Mouse (Mus musculus) stomach, embryonic 16.5 days (tissue): ENCODE measurements around the gene Gba. TPM values are rescaled to one million over a fixed set of nuclear protein-coding genes. Genes with fewer than 3 reads are reported as not detected.

Experiments
- ATAC-seq: fragments of 200-750 bp; cut with Nextera tagmentation; 2 replicates; pipeline ENCODE4 v1.8.0; 2017; ENCODE audit warnings: moderate number of reproducible peaks, moderate TSS enrichment; ENCODE audit not compliant: insufficient read depth, low FRiP score
- H3K27ac ChIP-seq: fragments of 300-500 bp; sonication (generic); 2 replicates; pipeline ENCODE4 v1.5.1; 2014; ENCODE audit warnings: low read length
- H3K27me3 ChIP-seq: fragments of 300-500 bp; sonication (generic); 2 replicates; pipeline ENCODE4 v1.6.1; 2014; ENCODE audit warnings: low read length, control low read depth, mixed read lengths; ENCODE audit not compliant: control insufficient read depth, insufficient read depth
- H3K36me3 ChIP-seq: fragments of 300-500 bp; sonication (generic); 2 replicates; pipeline ENCODE4 v1.6.1; 2014; ENCODE audit warnings: low read length; ENCODE audit not compliant: control insufficient read depth, insufficient read depth
- H3K4me1 ChIP-seq: fragments of 300-500 bp; sonication (generic); 2 replicates; pipeline ENCODE4 v1.6.1; 2014; ENCODE audit warnings: low read length, control low read depth, mixed read lengths; ENCODE audit not compliant: control insufficient read depth, insufficient read depth
- H3K4me2 ChIP-seq: fragments of 300-500 bp; sonication (generic); 2 replicates; pipeline ENCODE4 v1.6.1; 2014; ENCODE audit warnings: low read depth, low read length, mixed read lengths
- H3K4me3 ChIP-seq: fragments of 300-500 bp; sonication (generic); replicated peaks from 2 replicates; pipeline ENCODE4 v1.5.1; 2014; ENCODE audit warnings: mild to moderate bottlenecking, low read length
- H3K9ac ChIP-seq: fragments of 300-500 bp; sonication (generic); 2 replicates; pipeline ENCODE4 v1.6.1; 2014; ENCODE audit warnings: low read length
- H3K9me3 ChIP-seq: fragments of 300-500 bp; sonication (generic); replicated peaks from 2 replicates; pipeline ENCODE4 v1.6.1; 2016; ENCODE audit warnings: low read length, control low read depth; ENCODE audit not compliant: control insufficient read depth
- WGBS: fragments of 180-500 bp; shearing (Covaris S2); extraction: QIAGEN DNeasy Blood & Tissue Kit; methylation state at CpG from one replicate; pipeline ENCODE4 v1.1.7; 2014; 5-methylcytosine and 5-hydroxymethylcytosine counted together
- polyA plus RNA-seq: library from polyadenylated mRNA; unstranded; fragments of >200 nt; fragmentation: Nextera tagmentation; extraction: Ambion mirVana; gene quantifications from 2 replicates; pipeline ENCODE4 v1.2.1, GENCODE M21; 2015

The Gba gene
- polyA plus RNA-seq, 1 experiment from 2014 or later: 55.4 TPM

- under 1% methylated on average over 20 of the region's 20 CpGs for WGBS
- Histone ChIP-seq H3K9me3 (no peaks in the 10 kb centered on the region), H3K27ac (peak overlapping the region; percentile 83), H3K36me3 (no peaks in the 10 kb centered on the region), H3K4me2 (peak overlapping the region; percentile 85), H3K27me3 (no peaks in the 10 kb centered on the region; the same call in 1 of the 2 replicates), H3K9ac (peak overlapping the region; percentile 69), H3K4me1 (peaks cover 31% of the 10 kb centered on the region), H3K4me3 (peak overlapping the region; percentile 52)
- ATAC-seq: peak; percentile 46; the same call in 1 of the 2 replicates
Observed at GRCm38 (mm10) chr3:89228180-89228549, 25.4 kb downstream of the Gba start.

DNA sequence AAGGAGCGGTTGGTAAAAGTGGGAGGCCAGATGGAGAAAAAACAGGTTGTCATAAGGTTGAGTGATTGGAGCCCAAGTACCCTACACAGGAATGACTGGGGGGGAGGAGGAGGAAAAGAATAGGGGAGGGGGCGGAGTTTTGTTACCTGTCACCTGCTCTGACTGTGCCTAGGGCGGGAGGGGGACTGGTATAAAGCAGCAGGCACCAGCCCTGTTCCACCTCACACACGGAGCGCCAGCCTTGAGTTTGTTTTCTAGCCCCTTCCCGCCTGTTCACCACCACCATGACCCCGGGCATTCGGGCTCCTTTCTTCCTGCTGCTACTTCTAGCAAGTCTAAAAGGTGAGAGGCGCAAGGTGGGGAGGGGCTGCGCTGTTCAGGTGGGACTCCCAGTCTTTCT is 26.1 kb downstream of the Gba start, which contains the start of gene Muc1:
Gene Muc1 (plus strand): TSS at position 222 of the 400 bp plus-strand sequence.
- 25% methylated on average over 10 of the region's 10 CpGs for WGBS
- H3K27ac ChIP-seq: peak within 1 kb of the TSS; percentile 83
- peaks cover 36% of the 10 kb centered on the region for H3K4me1 ChIP-seq

DNA sequence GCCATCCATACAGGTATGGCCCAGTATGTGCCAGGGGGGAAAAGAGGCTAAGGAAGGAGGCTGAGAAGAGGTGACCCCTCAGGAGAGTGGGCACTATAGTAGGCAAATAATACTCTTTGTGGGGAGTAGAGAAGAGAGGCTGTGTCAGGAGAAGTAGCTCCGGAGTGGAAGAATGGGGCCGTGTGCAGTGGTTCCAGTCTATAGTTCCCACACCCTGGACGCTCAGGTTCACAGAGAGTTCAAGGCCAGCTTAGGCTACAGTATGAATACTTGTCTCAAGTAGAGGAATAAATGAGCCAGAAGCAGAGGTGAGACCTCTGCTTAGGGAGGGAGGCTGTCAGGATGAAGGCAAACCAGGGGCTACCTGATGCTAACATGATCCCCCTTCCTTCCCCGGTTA is 26.5 kb downstream of the Gba start:
- Histone ChIP-seq H3K9ac (peak overlapping the region; percentile 69), H3K36me3 (no peaks in the 10 kb centered on the region), H3K27me3 (no peaks in the 10 kb centered on the region; the same call in 1 of the 2 replicates), H3K27ac (peak overlapping the region; percentile 83), H3K9me3 (no peaks in the 10 kb centered on the region), H3K4me2 (peak overlapping the region; percentile 85), H3K4me3 (peak overlapping the region; percentile 52), H3K4me1 (peaks cover 40% of the 10 kb centered on the region)
- 36% methylated on average over 4 of the region's 4 CpGs for WGBS
- ATAC-seq: no peak

More for the DNA sequence above, 26.1 kb downstream of the Gba start, which contains the start of gene Muc1:
- Histone ChIP-seq H3K9me3 (no peaks in the 10 kb centered on the region), H3K4me2 (peak within 1 kb of the TSS; percentile 85), H3K9ac (peak within 1 kb of the TSS; percentile 69), H3K36me3 (no peaks in the 10 kb centered on the region), H3K27me3 (no peaks in the 10 kb centered on the region; the same call in 1 of the 2 replicates), H3K4me3 (peak within 1 kb of the TSS; percentile 52)
- ATAC-seq: peak; percentile 52

- Histone ChIP-seq H3K4me1 (peaks cover 42% of the 10 kb centered on the region), H3K36me3 (no peaks in the 10 kb centered on the region), H3K4me2 (peak overlapping the region; percentile 85), H3K9ac (peak overlapping the region; percentile 20; the same call in 1 of the 2 replicates), H3K4me3 (peak overlapping the region; percentile 52), H3K9me3 (no peaks in the 10 kb centered on the region), H3K27me3 (no peaks in the 10 kb centered on the region; the same call in 1 of the 2 replicates), H3K27ac (no peak overlapping the region)
- ATAC-seq: no peak
- WGBS: 70% methylated on average over 2 of the region's 2 CpGs
Observed at GRCm38 (mm10) chr3:89230561-89230960, 27.8 kb downstream of the Gba start.

- ATAC-seq: no peak
- peaks cover 35% of the 10 kb centered on the region for H3K4me1 ChIP-seq
- no peaks in the 10 kb centered on the region for H3K36me3 ChIP-seq
- H3K4me3 ChIP-seq: peak overlapping the region; percentile 52
- peak overlapping the region; percentile 77 for H3K27ac ChIP-seq
- WGBS: 53% methylated on average over 7 of the region's 7 CpGs
- H3K9ac ChIP-seq: peak overlapping the region; percentile 24
- H3K4me2 ChIP-seq: peak overlapping the region; percentile 85
- H3K27me3 ChIP-seq: no peaks in the 10 kb centered on the region
- H3K9me3 ChIP-seq: no peaks in the 10 kb centered on the region
Observed at GRCm38 (mm10) chr3:89231345-89231744, 28.6 kb downstream of the Gba start.

DNA sequence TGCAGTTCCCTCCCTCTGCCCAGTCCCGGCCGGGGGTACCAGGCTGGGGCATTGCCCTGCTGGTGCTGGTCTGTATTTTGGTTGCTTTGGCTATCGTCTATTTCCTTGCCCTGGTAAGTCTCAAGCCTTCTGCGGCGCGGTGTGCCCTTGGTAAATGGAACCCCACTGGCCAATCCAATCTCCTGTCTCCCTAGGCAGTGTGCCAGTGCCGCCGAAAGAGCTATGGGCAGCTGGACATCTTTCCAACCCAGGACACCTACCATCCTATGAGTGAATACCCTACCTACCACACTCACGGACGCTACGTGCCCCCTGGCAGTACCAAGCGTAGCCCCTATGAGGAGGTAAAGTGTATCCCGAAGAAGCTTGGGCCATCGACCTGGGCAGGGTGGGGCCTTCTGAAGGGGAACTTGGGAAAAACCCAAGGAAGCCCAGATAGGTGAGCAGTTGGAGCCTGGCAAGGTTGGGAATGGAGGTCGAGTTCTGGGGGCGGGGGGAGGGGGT is 29.1 kb downstream of the Gba start:
- WGBS: 68% methylated on average over 16 of the region's 16 CpGs
- Histone ChIP-seq H3K4me2 (peak overlapping the region; percentile 85), H3K27ac (peak overlapping the region; percentile 77), H3K4me3 (peak overlapping the region; percentile 52), H3K9ac (peak overlapping the region; percentile 24), H3K27me3 (no peaks in the 10 kb centered on the region), H3K4me1 (peaks cover 30% of the 10 kb centered on the region), H3K36me3 (no peaks in the 10 kb centered on the region), H3K9me3 (no peaks in the 10 kb centered on the region)
- ATAC-seq: no peak

- no peaks in the 10 kb centered on the region for H3K9me3 ChIP-seq
Observed at GRCm38 (mm10) chr3:89232614-89233013, 29.9 kb downstream of the Gba start.

DNA sequence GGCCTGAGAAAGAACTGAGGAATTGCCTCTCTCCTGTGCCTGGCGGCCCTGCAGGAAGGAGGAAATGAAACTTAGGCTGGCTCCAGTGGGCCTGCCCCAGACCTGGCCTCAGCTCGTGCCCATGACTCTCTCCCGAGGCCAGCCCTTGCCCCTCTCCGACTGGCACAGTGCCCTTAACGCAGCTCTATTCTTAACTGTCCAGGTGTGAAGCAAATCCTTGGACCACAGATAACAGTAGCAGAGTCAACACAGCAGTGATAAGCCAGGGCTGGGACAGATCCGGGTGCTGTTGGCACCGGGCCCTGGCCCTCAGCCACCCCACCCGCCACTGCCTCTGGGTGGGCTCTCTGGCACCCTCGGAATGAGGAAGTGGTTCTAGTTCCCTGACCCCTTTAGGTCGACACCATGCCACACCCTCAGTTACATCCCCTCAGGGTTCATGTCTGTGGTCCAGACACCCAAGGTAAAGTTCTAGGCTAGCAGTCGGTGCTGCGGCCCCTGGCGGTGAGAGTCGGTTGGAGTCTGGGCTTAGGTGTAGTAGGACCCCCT is 30.9 kb downstream of the Gba start:
- Histone ChIP-seq H3K36me3 (no peaks in the 10 kb centered on the region), H3K27me3 (no peaks in the 10 kb centered on the region), H3K27ac (peak overlapping the region; percentile 77), H3K9me3 (no peaks in the 10 kb centered on the region), H3K9ac (peak overlapping the region; percentile 56; the same call in 1 of the 2 replicates), H3K4me2 (peak overlapping the region; percentile 35), H3K4me3 (no peak overlapping the region), H3K4me1 (peaks cover 17% of the 10 kb centered on the region)
- WGBS: 48% methylated on average over 14 of the region's 14 CpGs
- peak; percentile 83 for ATAC-seq

More at GRCm38 (mm10) chr3:89232614-89233013, 29.9 kb downstream of the Gba start:
- Histone ChIP-seq H3K4me3 (peak overlapping the region; percentile 12; the same call in 1 of the 2 replicates), H3K4me1 (peaks cover 24% of the 10 kb centered on the region), H3K27ac (peak overlapping the region; percentile 77), H3K36me3 (no peaks in the 10 kb centered on the region), H3K27me3 (no peaks in the 10 kb centered on the region), H3K9ac (peak overlapping the region; percentile 56; the same call in 1 of the 2 replicates), H3K4me2 (peak overlapping the region; percentile 85)
- ATAC-seq: peak; percentile 18; the same call in 1 of the 2 replicates
- WGBS: 51% methylated on average over 6 of the region's 6 CpGs

DNA sequence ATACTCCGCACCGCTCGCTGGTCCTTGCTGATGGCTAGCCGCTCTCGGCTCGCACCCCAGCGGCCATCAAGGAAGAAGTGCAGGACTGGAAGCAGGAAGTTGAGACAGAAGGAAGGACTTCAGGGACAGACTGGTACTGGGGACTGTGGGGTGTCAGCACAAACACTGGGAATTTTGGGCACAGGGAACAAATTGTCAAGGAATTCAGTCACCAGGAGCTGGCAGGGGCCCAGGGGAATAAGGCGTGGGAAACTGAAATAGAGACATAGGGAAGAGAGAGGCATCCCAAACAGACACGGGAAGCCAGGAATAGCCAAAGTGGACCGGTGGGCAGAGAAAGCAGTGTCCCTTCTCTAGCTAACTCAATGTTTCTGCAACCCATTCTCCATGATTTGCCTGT is 33.8 kb downstream of the Gba start:
- Histone ChIP-seq H3K4me1 (peaks cover 14% of the 10 kb centered on the region), H3K9ac (no peak overlapping the region), H3K4me3 (no peak overlapping the region), H3K4me2 (no peak overlapping the region), H3K27ac (no peak overlapping the region), H3K36me3 (no peaks in the 10 kb centered on the region), H3K27me3 (no peaks in the 10 kb centered on the region), H3K9me3 (no peaks in the 10 kb centered on the region)
- ATAC-seq: no peak
- WGBS: 85% methylated on average over 10 of the region's 10 CpGs
